Mouse (Mus musculus) cerebellum, adult 2 months (tissue): ENCODE measurements around the gene Ccl22.

Experiments
- CTCF ChIP-seq: fragments of 200-500 bp; IDR thresholded peaks from 2 replicates; pipeline ENCODE4 v1.5.1; 2011; ENCODE audit warnings: low read depth, mild to moderate bottlenecking, control low read depth, low read length, moderate library complexity, borderline replicate concordance; ENCODE audit not compliant: insufficient read depth
- POLR2A ChIP-seq: fragments of 200-500 bp; IDR thresholded peaks from 2 replicates; pipeline ENCODE4 v1.6.1; 2011; ENCODE audit warnings: low read length, control low read depth, borderline replicate concordance; ENCODE audit not compliant: insufficient read depth

DNA sequence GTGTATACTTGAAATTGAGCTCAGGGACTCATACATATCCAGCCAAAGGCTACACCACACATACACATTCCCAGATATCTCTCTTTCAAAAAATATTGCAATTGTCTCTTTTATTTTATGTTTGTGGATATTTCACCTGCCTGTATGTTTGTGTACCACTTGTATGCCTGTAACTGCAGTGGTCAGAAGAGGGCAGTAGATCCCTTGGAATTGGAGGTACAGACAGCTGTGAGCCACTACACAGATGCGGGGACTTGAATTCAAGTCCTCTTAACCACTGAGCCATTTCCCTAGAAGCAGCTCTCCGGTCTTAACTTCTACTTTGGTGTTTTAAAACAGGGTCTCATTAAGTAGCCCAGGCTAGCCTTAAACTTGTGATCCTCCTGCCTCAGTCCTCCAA, 49.4 kb downstream of the Ccl22 start:
- TF ChIP-seq POLR2A (no peak), CTCF (no peak)
